Mouse (Mus musculus) E14TG2a.4 (cell line): ENCODE data around the gene Dnmt3a.

Experiments used
- CTCF ChIP-seq: conservative IDR thresholded peaks from 2 replicates; pipeline ENCODE4 v1.5.1; 2014; ENCODE audit warnings: low read length
- NANOG ChIP-seq: IDR thresholded peaks from 2 replicates; pipeline ENCODE4 v1.6.1; 2014; ENCODE audit warnings: borderline replicate concordance, low read length, mixed read lengths

DNA sequence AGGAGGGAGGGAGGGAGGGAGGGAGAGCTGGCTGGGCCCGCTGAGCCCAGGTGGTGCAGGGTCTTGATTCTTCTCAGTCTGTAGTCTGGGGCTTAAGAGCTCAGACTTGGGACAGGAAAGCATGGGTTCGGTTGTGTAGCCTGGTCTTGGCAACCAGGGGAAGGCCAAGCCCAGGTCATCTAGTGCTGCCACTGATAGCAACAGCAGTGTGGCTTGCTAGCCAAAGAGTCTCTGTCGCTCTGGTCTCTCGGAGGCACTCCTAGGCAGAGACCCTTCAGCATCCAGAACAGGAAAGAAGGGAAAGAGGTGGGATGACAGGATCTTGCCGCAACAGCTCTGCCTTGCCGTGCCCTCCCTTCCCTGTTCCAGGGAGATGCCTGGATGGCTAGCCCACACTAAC, 6.4 kb downstream of the Dnmt3a start:
- TF ChIP-seq CTCF (no peak), NANOG (no peak)
